Mouse (Mus musculus) WW6 (cell line): Measurements from ENCODE around the gene Tbp.
"Not testable (repeated sequence)": the region's sequence is repeated elsewhere in the genome, so short reads cannot be mapped to it uniquely, and the experiment has no call there.

ENCODE experiments used
- DNase-seq: peaks from one replicate; pipeline ENCODE4 v3.0.0-alpha.2; 2013; ENCODE audit warnings: low read depth, low spot score

Gene Tbp

GRCm38 (mm10) chr17:15536457-15536904 is 36.8 kb downstream of the Tbp start:
- no peak for DNase-seq

GRCm38 (mm10) chr17:15540309-15540708 is 40.6 kb downstream of the Tbp start:
- no peak for DNase-seq

- not testable (repeated sequence) for DNase-seq
Measured at GRCm38 (mm10) chr17:15543868-15544267, 44.2 kb downstream of the Tbp start.

GRCm38 (mm10) chr17:15546440-15546839 is 46.8 kb downstream of the Tbp start:
- no peak for DNase-seq

GRCm38 (mm10) chr17:15549713-15550112 is 50.0 kb downstream of the Tbp start:
- no peak for DNase-seq

- no peak for DNase-seq
Measured at GRCm38 (mm10) chr17:15559946-15560345, 60.3 kb downstream of the Tbp start.

- DNase-seq: peak; percentile 93
Measured at GRCm38 (mm10) chr17:15564014-15564927, 64.6 kb downstream of the Tbp start, which contains the start of gene Prdm9. Gene Prdm9 (minus strand): TSS chr17:15564354.

- no peak for DNase-seq
Measured at GRCm38 (mm10) chr17:15564928-15565300, 65.2 kb downstream of the Tbp start.

- DNase-seq: no peak
Measured at GRCm38 (mm10) chr17:15566908-15567307, 67.2 kb downstream of the Tbp start.

- DNase-seq: no peak
Measured at GRCm38 (mm10) chr17:15575056-15575455, 75.4 kb downstream of the Tbp start.

GRCm38 (mm10) chr17:15577291-15577694 is 77.6 kb downstream of the Tbp start:
- peak; percentile 33 for DNase-seq
